Mouse (Mus musculus): ENCODE data around the gene Gxylt2. TPM values are rescaled to one million over a fixed set of nuclear protein-coding genes. Genes with fewer than 3 reads are reported as not detected.

Gene Gxylt2
- total RNA-seq, 2 experiments from 2014 or later: 3.5 to 4.7 TPM

DNA sequence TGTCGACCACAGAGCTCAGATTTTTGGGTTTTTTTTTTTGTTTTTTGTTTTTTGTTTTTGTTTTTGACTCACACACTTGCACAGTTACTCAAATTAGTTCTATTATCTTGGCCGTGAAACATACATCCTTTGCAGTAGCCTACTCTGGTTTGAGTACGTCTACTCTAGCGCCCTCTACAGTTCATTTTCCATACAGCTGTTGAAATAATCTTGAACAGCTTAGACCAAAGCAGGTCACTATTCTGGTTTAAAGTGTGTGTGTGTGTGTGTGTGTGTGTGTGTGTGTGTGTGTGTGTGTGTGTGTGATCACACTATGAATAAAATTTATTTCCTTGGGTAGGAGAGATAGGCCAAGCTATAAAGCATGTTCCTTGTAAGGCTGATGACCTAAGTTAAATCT lies 5.6 kb downstream of the Gxylt2 start:
- DNase-seq (ENCODE audit: low spot score): no peak
- intact Hi-C loops (cut with DNase I): no loop called here

DNA sequence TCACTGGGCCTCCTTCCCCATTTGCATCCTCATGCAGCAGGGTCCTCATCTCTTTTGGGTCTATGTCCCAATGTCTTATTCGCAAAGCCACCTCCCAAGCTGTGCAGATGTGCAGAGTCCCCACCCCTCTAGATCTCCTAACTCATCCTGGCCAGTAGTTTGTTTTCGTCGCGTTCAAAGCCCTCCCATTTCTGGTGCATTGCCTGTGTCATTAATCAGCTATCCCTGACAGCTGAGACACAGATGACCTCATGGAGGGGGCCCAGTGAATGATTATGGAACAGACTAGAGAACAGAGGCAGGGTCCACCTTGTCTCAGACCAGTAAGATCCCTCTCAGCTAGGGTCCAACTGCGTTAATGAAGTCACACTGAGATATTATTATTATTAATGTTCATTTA lies 6.3 kb downstream of the Gxylt2 start:
- DNase-seq (ENCODE audit: low spot score): no peak
- intact Hi-C loops (cut with DNase I): no loop called here

DNA sequence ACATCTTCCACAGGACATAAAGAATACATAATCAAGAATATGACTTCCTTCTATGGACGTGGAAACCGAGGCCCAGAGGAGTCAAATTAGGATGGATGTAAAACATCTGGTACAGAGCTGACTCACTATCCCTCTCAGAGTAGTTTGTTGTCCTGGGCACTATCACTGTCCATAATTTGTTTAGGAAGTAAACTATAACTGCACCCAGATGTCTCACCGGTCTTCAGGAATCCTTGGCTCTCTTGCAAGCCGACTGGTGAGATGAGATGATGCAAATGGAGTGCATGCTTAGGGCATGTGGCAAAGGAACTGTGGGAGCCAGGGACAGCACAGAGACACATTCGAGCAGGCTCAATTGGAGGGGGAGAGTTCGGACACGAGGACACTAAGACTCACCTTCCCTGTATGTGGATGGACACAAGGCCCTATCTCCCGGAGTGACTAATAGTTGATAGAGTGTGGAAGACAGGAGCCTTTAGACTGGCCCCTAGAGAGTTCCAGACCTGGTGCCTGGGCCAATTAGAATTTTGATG lies 10.8 kb downstream of the Gxylt2 start:
- intact Hi-C loops (cut with DNase I): no loop called here

DNA sequence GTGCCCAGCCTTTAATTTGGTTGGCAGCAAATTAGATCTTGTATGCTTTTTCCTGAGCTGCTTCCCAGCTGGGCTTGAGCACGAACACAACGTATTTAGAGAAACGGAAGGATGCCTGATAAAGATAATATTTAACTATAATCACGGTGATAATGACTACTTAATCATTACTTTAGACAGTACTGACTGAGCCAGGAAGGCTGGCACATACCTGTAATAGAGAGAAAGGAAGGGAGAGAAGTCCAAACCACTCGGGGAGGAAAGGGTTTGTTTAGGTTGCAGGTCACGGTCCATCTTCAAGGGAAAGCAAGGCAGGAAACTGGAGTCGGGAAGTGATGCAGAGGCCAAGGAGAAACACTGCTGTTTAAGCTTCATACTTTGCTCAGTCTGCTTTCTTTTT lies 11.6 kb downstream of the Gxylt2 start:
- DNase-seq (ENCODE audit: low spot score): no peak
- intact Hi-C loops (cut with DNase I): no loop called here

More for the DNA sequence above, 10.8 kb downstream of the Gxylt2 start:
- no peak for DNase-seq (ENCODE audit: low spot score)

DNA sequence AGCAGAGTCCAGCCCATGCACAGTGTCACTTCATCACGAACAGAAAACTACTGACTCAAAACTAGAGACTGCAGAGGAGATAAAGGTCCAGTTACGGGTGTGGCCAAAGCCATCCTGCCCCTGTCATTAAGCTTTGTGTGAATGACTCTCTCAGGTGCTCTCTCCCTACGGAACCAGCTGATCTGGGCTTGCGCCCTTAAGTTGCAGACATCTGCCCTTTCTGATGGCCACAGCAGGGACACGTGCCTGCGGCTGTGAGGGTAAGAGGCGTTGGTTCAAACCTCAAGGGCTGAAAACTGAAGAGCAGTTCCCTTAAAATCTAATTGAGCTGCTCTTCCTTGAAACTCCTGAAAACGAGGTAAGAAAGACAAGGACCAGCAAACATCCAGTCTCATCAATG lies 12.3 kb downstream of the Gxylt2 start:
- no peak for DNase-seq (ENCODE audit: low spot score)
- intact Hi-C loops (cut with DNase I): no loop called here

DNA sequence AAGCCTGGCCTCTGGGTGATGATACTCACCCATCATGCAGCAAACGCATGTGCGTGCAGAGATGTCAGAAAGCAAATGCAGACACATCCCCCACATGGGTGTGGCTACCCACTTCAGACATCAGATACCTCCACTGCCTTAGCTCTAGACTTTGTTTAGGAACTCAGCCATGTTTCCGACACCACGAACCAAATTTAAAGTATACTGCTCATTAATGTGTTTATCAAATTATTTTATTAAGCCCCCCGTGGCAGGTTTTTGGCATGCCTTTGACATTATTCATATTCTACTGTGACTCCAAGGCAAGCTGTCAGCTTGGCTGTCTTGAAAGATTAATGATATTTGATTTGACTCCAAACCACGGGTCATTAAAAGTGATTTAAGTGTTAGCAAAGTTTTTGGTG lies 15.6 kb downstream of the Gxylt2 start:
- intact Hi-C loops (cut with DNase I): no loop called here
- no peak for DNase-seq (ENCODE audit: low spot score)

DNA sequence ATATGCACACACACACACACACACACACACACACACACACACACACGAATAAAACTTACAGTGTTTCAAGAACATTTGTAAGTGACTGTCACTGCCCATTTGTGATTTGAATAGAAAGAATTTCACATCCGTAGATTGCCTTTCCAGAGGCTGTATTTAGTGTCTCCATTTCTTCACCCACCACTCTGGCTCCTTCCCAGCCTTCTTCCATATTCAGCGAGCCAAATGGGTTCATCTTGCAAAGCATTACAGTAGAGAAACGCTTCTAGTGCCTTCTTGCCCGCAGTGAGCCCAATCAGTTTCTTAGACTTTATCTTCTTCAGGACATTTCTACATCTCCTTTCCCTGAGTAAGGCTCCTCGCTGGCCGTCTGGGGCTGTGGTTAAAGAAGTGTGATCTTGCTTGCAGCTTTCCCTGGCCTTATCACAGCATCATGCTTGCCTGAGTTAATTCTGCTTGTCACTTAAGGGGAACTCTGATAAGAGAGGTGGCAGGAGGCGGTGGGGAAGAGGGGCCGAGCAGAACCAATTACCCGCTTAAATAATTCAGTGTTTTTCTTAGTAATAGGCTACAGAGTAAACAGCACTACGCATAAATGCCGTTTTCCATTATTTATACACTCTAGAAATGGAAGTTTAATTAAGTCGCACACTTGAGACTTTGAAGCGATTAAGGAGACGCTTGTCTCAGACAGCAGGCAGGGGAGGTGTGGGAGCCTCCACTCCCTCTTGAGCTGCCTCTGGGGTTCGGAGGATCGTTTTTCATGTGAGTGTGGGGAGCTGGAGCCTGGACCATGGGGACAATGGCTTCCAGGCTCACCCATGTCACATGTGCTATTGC lies 16.6 kb downstream of the Gxylt2 start:
- intact Hi-C loops (cut with DNase I): no loop called here
- no peak for DNase-seq (ENCODE audit: low spot score)

DNA sequence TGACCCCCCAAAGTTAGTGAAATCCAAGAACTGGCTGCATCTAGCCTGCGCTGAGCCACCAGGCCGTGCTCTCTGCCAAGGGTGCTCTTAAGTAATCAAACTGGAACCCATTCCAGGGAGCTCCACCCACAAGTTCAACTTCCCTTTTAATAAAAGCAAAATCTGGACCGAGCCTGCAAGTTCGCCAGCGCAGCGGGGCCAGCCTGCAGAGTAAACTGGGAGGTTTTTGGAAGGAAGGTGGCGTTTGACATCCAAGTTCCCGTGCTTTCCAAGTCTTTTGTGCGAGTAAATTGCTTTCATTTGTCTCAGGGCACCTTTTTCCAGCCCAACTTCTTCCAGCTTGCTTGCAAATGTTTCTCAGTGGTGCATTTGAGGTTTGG lies 27.5 kb downstream of the Gxylt2 start:
- intact Hi-C loops (cut with DNase I): no loop called here
- peak; percentile 83 for DNase-seq (ENCODE audit: low spot score)

DNA sequence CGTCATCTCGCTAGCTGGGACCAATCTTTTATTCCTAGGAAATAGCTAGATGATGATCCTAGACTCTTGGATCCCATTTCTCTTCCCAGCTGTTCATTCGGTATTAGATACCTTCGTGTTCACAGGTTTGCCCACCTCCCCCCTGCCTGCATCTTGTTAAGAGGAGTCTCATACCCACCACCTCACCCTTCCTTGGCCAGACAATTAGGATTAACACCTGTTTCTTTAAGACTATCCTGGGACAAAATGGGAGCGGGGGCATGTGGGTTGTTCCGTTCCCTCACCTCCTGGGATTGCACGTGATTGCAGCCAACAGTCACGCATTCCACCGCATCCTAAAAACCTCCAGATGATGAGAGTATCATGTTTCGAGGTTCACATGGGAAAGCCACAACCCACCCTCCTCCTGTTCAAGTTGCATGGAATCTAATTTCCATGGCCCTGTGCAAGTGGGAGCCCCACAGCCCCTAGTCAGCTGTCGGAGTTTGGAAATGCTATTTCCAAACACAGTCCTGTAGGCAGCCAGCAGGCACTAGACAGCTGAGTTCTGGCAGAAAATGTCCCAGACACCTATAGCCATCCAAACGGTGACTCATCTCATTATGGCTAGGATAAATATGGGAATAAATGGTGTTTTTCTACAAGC lies 28.0 kb downstream of the Gxylt2 start:
- DNase-seq (ENCODE audit: low spot score): peak; percentile 60
- intact Hi-C loops (cut with DNase I): no loop called here

DNA sequence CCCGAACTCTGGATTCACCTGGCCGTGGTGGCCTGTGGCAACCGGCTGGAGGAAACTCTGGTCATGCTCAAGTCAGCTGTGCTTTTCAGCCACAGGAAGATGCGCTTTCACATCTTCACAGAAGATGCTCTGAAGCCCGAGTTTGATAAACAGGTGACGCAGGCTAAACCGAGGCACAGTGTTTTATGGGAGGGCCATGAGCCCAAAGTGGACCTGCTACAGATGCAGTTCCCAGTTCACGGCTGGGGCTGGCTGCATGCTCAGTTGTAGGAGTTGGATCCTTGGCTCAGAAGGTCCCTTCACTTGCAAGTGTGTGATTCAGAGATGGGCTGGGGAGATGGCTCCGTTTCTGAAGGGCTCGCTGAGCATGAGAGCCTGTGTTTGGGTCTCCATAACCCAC lies 28.7 kb downstream of the Gxylt2 start:
- intact Hi-C loops (cut with DNase I): no loop called here
- no peak for DNase-seq (ENCODE audit: low spot score)

DNA sequence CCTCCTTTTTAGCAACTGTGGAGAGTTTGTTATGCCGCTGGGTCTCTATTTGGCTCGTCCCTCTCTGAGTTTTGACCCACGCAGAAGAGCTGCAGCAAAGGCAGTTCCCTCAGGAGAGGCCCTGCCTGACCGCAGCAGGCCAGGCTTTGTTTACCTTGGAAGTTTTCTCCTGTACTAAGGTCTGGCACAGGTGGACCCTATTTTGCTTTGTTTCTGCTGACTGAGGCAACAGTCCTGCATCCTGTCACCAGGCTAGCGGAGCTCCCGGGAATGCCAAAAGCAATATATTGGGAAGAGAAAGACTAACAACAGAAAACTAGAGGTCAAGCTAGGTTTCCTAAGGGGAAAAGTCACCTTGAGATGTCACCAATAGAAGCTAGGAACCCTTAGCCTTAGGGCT lies 29.8 kb downstream of the Gxylt2 start:
- intact Hi-C loops (cut with DNase I): no loop called here
- DNase-seq (ENCODE audit: low spot score): peak; percentile 22

DNA sequence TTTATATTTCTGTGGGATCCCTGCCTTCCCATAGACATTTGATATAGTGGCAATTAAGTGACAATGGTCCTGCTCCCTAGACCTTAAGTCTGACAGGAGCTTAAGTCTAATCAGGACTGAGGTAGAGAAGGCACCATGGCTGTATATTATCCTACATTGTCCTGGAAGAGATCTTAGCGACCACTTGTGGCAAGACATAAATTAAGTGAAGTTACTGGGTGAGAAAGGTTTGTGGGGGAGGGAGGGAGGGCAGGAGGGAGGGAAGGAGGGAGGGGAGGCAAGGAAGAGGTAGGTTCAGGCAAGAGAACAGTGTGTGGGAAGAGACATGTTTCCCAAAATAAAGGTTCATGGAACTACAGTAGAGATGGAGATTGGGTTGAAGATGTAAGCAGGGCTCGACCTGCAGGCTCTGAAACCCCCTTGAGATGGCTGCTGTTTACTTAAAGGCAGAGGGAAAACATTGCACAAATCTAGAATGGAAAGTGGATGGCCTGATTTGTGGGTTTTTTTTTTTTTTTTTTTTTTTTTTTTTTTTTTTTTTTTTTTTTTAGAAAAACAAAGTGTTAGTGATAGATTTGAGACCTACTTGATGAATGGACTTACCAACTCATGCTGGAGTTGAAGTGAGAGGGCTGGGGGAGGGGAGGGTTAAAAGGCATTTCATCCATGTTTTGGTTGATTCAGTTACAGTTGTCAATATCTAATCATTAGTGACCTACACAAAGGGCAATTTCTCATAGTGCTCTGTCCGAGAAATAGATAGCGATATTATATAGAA lies 54.1 kb downstream of the Gxylt2 start:
- DNase-seq (ENCODE audit: low spot score): no peak
- intact Hi-C loops (cut with DNase I): no loop called here

DNA sequence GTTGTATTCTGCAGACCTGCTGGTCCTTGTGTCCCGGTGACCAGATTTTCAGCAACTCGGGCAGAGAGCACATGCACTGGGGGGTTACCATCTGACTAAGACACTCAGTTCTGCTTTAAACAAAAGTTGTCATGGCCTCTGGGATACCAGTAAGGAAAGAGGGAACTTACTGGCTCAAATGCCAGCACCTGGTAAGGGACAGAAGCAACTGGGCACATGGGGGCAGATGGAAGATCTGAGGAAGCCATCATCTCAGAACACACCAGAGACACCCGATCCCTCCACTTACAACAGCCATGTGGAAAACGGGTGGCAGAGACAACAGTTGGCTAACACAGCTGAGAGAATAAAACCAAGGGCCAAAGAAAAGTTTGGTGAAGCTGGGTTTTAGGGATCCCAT lies 63.2 kb downstream of the Gxylt2 start:
- no peak for DNase-seq (ENCODE audit: low spot score)
- intact Hi-C loops (cut with DNase I): no loop called here

DNA sequence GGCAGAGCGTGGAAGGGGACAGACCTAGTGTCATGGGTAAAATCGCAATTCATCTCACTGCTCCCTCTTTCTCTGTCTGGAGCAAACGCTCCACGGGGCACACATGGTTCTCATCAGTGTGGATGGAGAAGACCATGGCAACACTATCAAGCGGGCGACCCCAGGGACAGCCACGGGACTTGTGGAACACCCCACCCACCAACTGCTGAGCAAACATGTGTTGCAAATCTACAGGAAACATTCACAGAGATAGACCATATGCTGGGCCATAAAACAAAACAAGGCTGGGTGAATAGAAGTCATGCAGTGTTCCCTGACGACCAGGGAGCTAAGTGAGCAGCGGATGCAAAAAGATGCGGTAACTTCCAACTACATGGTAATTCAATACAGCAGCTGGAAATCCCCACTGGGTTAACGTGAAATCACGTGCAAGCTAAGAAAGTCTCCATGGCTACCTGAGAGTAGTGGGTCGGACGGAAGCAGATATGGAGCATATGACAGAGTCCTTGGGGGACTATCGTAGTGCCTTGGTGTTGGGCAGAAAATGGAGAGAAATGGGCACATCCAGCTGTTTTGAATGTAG lies 71.5 kb downstream of the Gxylt2 start:
- peak; percentile 28 for DNase-seq (ENCODE audit: low spot score)
- intact Hi-C loops (cut with DNase I): no loop called here

DNA sequence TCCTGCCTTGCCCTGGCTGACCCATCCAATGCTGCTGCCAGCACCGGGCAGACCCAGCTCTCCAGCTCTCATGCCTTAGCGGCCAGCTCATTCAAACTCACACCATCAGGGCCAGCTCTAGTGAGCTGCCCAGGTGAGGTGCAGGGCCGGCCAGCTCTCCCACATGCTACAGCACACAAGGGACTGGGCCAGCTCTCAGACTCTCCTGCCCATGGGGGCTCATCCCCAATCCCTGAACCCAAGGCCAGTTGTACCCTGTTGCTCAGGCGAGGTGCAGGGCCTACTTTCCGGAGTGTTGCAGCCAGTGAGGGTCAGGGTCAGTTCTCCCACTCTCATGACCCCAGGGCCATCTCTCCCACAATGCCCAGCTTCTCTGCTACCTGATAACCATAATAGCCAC lies 74.1 kb downstream of the Gxylt2 start:
- no peak for DNase-seq (ENCODE audit: low spot score)
- intact Hi-C loops (cut with DNase I): no loop called here

DNA sequence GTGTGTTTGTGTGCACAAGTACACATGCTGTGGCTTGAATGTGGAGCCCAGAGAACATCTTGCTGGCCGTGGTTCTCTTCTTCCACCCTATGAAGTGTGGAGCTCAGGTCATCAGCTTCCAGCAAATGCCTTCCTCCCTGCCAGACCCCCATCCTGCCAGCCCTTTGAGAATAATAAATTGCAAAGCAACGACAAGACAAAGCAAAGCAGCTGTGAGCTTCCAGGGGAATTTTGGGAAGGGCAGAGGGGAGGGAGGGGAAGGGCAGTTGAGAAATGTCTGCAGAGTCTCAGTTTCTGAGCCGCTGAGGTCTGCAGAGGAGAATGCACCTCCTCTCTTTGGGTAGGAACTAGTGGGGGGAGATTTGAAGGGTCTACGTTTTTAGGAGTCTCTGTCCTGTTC lies 75.9 kb downstream of the Gxylt2 start:
- DNase-seq (ENCODE audit: low spot score): peak; percentile 13
- intact Hi-C loops (cut with DNase I): no loop called here

DNA sequence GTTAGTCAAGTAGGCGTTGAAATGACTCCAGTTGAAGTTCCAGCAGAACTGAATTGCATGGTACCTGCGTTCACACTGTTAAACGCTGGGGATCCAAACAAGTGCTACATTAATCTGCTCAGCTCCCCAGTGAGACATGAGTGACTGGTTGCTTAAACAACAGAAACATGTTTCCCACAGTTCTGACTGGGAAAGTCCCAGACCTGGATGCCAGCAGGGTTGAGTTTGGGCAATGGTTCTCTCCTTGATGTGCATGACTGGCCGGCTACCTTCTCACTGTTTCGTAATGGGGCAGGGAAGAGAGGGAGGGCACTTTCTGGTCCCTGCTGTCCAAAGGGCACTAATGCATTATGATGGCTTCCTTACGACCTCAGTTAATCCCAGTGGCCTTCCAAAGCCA lies 77.1 kb downstream of the Gxylt2 start:
- no peak for DNase-seq (ENCODE audit: low spot score)

DNA sequence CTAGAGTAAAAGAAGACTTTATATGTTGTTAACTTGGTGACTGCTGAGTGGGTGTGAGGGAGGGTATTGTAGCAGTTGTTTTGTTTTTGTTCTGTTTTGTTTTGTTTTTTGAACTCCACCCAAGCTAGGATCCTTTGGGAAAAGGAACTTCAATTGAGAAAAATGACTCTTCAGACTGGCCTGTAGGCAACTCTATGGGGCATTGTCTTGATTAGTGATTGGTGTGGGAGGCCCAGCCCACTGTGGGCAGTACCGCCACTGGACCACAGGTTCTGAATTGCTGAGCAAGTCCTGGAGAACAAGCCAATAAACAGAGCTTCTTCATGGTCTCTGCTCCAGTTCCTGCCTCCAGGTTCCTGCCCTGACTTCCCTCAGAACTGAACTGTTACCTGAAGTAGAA lies 83.2 kb downstream of the Gxylt2 start:
- intact Hi-C loops (cut with DNase I): no loop called here

More for the DNA sequence above, 77.1 kb downstream of the Gxylt2 start:
- intact Hi-C loops (cut with DNase I): no loop called here

DNA sequence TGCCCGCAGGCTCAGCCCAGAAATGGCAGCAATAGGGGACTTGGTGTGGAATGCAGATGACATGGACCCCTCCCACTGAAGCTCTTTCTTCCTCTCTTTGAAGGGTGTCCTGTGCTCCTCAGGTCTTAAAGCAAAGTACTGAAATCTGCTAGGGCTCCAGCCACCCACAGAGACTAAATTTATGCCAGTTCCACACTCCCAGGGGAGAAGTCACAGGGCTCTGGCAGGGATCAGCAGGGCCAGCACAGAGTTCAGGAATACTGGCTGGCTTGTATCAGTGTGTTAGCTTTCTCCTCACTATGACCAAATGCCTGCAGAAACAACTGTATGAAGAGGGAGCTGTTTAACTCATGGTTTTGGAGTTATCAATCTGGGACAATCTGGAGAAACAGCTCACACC lies 84.6 kb downstream of the Gxylt2 start:
- DNase-seq (ENCODE audit: low spot score): no peak
- intact Hi-C loops (cut with DNase I): no loop called here

More for the DNA sequence above, 83.2 kb downstream of the Gxylt2 start:
- DNase-seq (ENCODE audit: low spot score): no peak

DNA sequence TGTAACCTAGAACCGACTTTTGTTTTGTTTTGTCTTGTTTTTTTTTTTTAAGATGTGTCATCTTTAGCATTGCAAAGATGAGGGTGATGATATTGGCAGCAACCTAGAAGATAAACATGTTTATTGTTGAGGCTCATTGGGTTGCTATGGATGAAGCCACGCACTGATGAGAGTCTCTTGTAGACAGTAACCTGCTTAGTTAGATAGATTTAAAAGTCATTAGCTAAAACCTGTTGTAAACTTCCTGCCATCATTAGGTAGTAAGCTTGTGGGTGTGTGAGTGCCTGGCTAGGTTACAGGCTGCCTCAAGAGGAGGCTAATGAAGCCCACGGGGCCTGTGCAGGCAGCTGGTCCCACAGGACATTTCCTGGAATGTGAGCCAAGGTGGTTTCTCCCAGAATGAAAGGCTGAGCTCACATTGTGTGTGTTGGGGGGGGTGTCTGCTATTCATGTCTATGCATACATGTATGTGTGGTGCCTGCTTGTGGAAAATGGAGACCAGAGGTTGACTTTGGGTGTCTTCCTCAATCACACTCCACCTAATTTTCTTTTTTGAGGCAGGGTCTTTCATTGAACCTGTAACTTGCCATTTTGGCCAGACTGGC lies 87.6 kb downstream of the Gxylt2 start:
- no peak for DNase-seq (ENCODE audit: low spot score)
- intact Hi-C loops (cut with DNase I): no loop called here

Measured in heart, postnatal 25 days (tissue).